Mouse (Mus musculus) cortical plate, adult 2 months (tissue): Measurements from ENCODE around the gene Gng2.

Experiments
- CTCF ChIP-seq: fragments of 200-500 bp; IDR thresholded peaks from 2 replicates; pipeline ENCODE4 v1.5.1; 2011; ENCODE audit warnings: mild to moderate bottlenecking, control low read depth, low read length; ENCODE audit not compliant: insufficient read depth; ENCODE audit errors: extremely low read depth
- POLR2A ChIP-seq: fragments of 200-500 bp; IDR thresholded peaks from 2 replicates; pipeline ENCODE4 v1.6.1; 2011; ENCODE audit warnings: mild to moderate bottlenecking, low read length, control low read depth; ENCODE audit not compliant: insufficient read depth; ENCODE audit errors: extremely low read depth

DNA sequence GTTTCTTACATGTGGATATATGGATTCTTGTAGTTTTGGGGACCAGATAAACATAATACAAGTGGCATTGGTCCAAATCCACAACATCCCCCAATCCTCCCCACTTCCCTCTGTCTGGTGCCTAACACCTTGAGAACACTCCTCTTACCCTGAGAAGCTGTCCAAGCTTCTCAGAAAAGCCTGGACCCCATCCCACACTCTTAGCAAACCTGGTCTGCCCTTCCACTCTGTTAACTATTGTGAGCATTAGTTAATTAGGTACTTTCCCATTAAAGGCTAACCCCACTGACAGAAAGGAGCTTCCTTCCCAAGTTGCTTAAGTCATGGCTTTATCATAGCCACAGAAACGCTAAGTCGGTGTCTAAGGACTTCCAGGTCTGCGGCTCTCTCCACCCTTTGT is 141.1 kb downstream of the Gng2 start:
- TF ChIP-seq CTCF (no peak), POLR2A (no peak)
